Mouse (Mus musculus): Measurements from ENCODE around the gene Dnajb5.

DNA sequence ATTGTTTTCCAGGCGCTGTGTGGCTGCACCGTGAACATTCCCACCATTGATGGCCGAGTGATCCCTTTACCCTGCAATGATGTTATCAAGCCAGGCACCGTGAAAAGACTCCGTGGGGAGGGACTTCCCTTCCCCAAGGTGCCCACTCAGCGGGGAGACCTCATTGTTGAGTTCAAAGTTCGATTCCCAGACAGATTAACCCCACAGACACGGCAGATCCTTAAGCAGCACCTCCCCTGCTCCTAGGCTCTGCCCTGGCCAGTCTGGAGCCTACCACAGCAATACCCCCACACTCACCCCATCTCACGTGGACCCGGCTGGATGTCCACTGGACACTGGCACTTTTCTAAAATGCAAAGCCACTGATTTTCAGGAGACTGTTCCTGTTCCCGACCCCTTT lies 7.7 kb downstream of the Dnajb5 start:
- TF ChIP-seq CTCF (IDR thresholded peaks at IDR 0.05; ENCODE audit: low read depth, low read length) (no peak), POLR2A (IDR thresholded peaks at IDR 0.05; ENCODE audit: insufficient read depth, low read length) (no peak), EP300 (IDR thresholded peaks at IDR 0.05; ENCODE audit: insufficient read depth, low read depth, low read length) (no peak)

Data from ES-Bruce4 (cell line).